Comparison of ENCODE assay signal across 22 mouse cellular contexts in genomic region chr1:155174424-155174823, GRCm38 (mm10). TPM values are rescaled to one million over a fixed set of nuclear protein-coding genes. Genes with fewer than 3 reads are reported as not detected.
A peak's percentile ranks its signal among the peaks of the same experiment; 100 is the strongest.
DNase-seq lines count a peak whose midpoint lies in the region; ATAC-seq and TF ChIP-seq lines count a peak whose summit lies in the region.
"Had no signal": no experiment of that assay in that cellular context is flagged by ENCODE, and none has a peak within 500 bp of the region (broad histone marks: within the 10 kb centered on the region; RNA-seq: fewer than 3 reads in every experiment).

No protein-coding gene starts in this region.

- H3K36me3 ChIP-seq in MEL (ENCODE audit: control insufficient read depth in 1 of 2, insufficient read depth in 2 of 2, low read length in 2 of 2) = peaks cover 2 to 5% of the 10 kb centered on the region in 2 experiments; a peak in 3 of 4 replicates
- peaks cover 8% of the 10 kb centered on the region for H3K36me3 ChIP-seq in hindbrain, embryonic 16.5 days (ENCODE audit: control insufficient read depth, insufficient read depth, low read length)
- H3K36me3 ChIP-seq in forebrain, embryonic 13.5 days (ENCODE audit: poor library complexity, severe bottlenecking) = peaks cover 40% of the 10 kb centered on the region

- H3K27me3 ChIP-seq in MEL (ENCODE audit: control insufficient read depth in 1 of 2, insufficient read depth in 2 of 2, low read length in 2 of 2) = no peaks in the 10 kb centered on the region
- H3K27me3 ChIP-seq in hindbrain, embryonic 16.5 days (replicated peaks; ENCODE audit: control insufficient read depth, insufficient read depth, low read length) = no peaks in the 10 kb centered on the region
- no peaks in the 10 kb centered on the region for H3K27me3 ChIP-seq in forebrain, embryonic 13.5 days
- H3K27me3 ChIP-seq: embryonic facial prominence, embryonic 15.5 days; Patski had no signal

- H3K9me3 ChIP-seq in MEL (replicated peaks; ENCODE audit: insufficient read depth, low read length) = no peaks in the 10 kb centered on the region
- H3K9me3 ChIP-seq in hindbrain, embryonic 16.5 days (ENCODE audit: control insufficient read depth, low read length) = no peaks in the 10 kb centered on the region
- no peaks in the 10 kb centered on the region for H3K9me3 ChIP-seq in forebrain, embryonic 13.5 days (replicated peaks)
- H3K9me3 ChIP-seq: embryonic facial prominence, embryonic 15.5 days; G1E; heart, embryonic 10.5 days; hindbrain, embryonic 10.5 days had no signal

- H3K4me1 ChIP-seq in MEL (ENCODE audit: control insufficient read depth in 1 of 2, insufficient read depth in 2 of 2, low read length in 2 of 2) = peaks cover 0 to 13% of the 10 kb centered on the region in 2 experiments; a peak in 2 of 4 replicates
- no peaks in the 10 kb centered on the region for H3K4me1 ChIP-seq in hindbrain, embryonic 16.5 days (ENCODE audit: control insufficient read depth, insufficient read depth, low read depth, low read length)
- peaks cover 4% of the 10 kb centered on the region; the same call in 1 of the 2 replicates for H3K4me1 ChIP-seq in forebrain, embryonic 13.5 days
- H3K4me1 ChIP-seq: embryonic facial prominence, embryonic 15.5 days had no signal

- TF ChIP-seq POLR2A in MEL (IDR thresholded peaks at IDR 0.05; ENCODE audit: control insufficient read depth in 1 of 2, insufficient read depth in 1 of 2, low read depth in 1 of 2, low read length in 2 of 2, poor library complexity in 1 of 2) = no peak

- 92% methylated on average over 1 of the region's 1 CpGs for WGBS in hindbrain, embryonic 16.5 days
- WGBS in forebrain, embryonic 13.5 days = 88% methylated on average over 1 of the region's 1 CpGs

- H3K4me2 ChIP-seq in hindbrain, embryonic 16.5 days (ENCODE audit: low read length) = no peak overlapping the region
- no peak overlapping the region for H3K4me2 ChIP-seq in forebrain, embryonic 13.5 days
- H3K4me2 ChIP-seq: embryonic facial prominence, embryonic 15.5 days; hindbrain, embryonic 14.5 days had no signal

- no peak overlapping the region for H3K4me3 ChIP-seq in MEL (ENCODE audit: control insufficient read depth in 1 of 2, insufficient read depth in 1 of 2, low read depth in 2 of 2, low read length in 2 of 2)
- H3K4me3 ChIP-seq in hindbrain, embryonic 16.5 days (ENCODE audit: low read length) = no peak overlapping the region
- no peak overlapping the region for H3K4me3 ChIP-seq in forebrain, embryonic 13.5 days
- H3K4me3 ChIP-seq: embryonic facial prominence, embryonic 15.5 days; heart, embryonic 10.5 days; hindbrain, embryonic 10.5 days had no signal

- H3K79me2 ChIP-seq in MEL (ENCODE audit: control insufficient read depth, insufficient read depth, low read length, poor library complexity) = peaks cover 2% of the 10 kb centered on the region; the same call in 1 of the 2 replicates

- ATAC-seq in inflammation-experienced regulatory T-cells, adult 6 months = peak; percentile 49
- ATAC-seq in hindbrain, embryonic 16.5 days = no peak
- ATAC-seq in forebrain, embryonic 13.5 days = no peak
- ATAC-seq: forebrain, embryonic 16.5 days; Patski had no signal

- peak; percentile 71 to 76 for TF ChIP-seq EP300 in MEL (IDR thresholded peaks at IDR 0.05; ENCODE audit: low read depth in 1 of 2, low read length in 2 of 2)

- no peak for TF ChIP-seq CTCF in MEL (IDR thresholded peaks at IDR 0.05 in 2 of 3, conservative IDR thresholded peaks at IDR 0.05 in 1 of 3; ENCODE audit: control insufficient read depth in 1 of 3, insufficient read depth in 1 of 3, low read depth in 2 of 3, low read length in 3 of 3, poor library complexity in 1 of 3, severe bottlenecking in 1 of 3)

- no peak overlapping the region; the same call in 1 of the 2 replicates for H3K27ac ChIP-seq in MEL (ENCODE audit: control insufficient read depth, low read depth, low read length)
- H3K27ac ChIP-seq in hindbrain, embryonic 16.5 days (ENCODE audit: low read depth, low read length) = no peak overlapping the region
- no peak overlapping the region for H3K27ac ChIP-seq in forebrain, embryonic 13.5 days
- H3K27ac ChIP-seq: embryonic facial prominence, embryonic 15.5 days; heart, embryonic 10.5 days; hindbrain, embryonic 10.5 days; hindbrain, embryonic 14.5 days had no signal

- no peak overlapping the region for H3K9ac ChIP-seq in MEL (ENCODE audit: control insufficient read depth, low read depth, low read length, poor library complexity, severe bottlenecking)
- H3K9ac ChIP-seq in hindbrain, embryonic 16.5 days (ENCODE audit: low read depth, low read length) = no peak overlapping the region
- no peak overlapping the region for H3K9ac ChIP-seq in forebrain, embryonic 13.5 days
- H3K9ac ChIP-seq: embryonic facial prominence, embryonic 15.5 days; hindbrain, embryonic 14.5 days had no signal

- DNase-seq in 416B (ENCODE audit: low read depth) (peak; percentile 36), MEL (ENCODE audit: low read depth, low spot score) (peak; percentile 65)
- peak; percentile 42 for DNase-seq in thymus, postnatal 25 days
- DNase-seq in cerebellum, adult 11 months = no peak
- DNase-seq: adrenal gland, adult 8-10 months; adrenal gland, postnatal 36 days; cerebellum, adult 8-10 months; cerebellum, postnatal 14 days; embryo, embryonic 11 days; gastrocnemius, postnatal 10 days; heart, adult 18-20 months; heart, postnatal 10 days had no signal

- TF ChIP-seq RAD21 in MEL (IDR thresholded peaks at IDR 0.05; ENCODE audit: low read depth, low read length) = no peak

TF ChIP-seq in MEL, 35 proteins besides CTCF, POLR2A, EP300 and RAD21:
- TF ChIP-seq USF2 (IDR thresholded peaks at IDR 0.05; ENCODE audit: borderline replicate concordance in 1 of 2, insufficient read depth in 1 of 2, low read depth in 1 of 2, low read length in 2 of 2) (no peak), ELF1 (IDR thresholded peaks at IDR 0.05; ENCODE audit: low read depth, low read length) (peak; percentile 19; the same call in 1 of the 2 replicates), RCOR1 (IDR thresholded peaks at IDR 0.05; ENCODE audit: low read depth, low read length) (no peak), POLR2AphosphoS5 (IDR thresholded peaks at IDR 0.05; ENCODE audit: borderline replicate concordance, low read depth, low read length) (no peak), SIN3A (IDR thresholded peaks at IDR 0.05; ENCODE audit: low read length) (no peak), MYB (IDR thresholded peaks at IDR 0.05; ENCODE audit: low read depth, low read length) (no peak), GABPA (IDR thresholded peaks at IDR 0.05; ENCODE audit: low read depth, low read length) (no peak), SMC3 (IDR thresholded peaks at IDR 0.05; ENCODE audit: low read depth, low read length) (no peak), MEF2A (IDR thresholded peaks at IDR 0.05; ENCODE audit: extremely low read depth, insufficient replicate concordance, low read depth, low read length, poor library complexity, severe bottlenecking) (no peak), POLR2AphosphoS2 (IDR thresholded peaks at IDR 0.05; ENCODE audit: low read length) (no peak), TAL1 (IDR thresholded peaks at IDR 0.05; ENCODE audit: low read length) (peak; percentile 68), GATA1 (IDR thresholded peaks at IDR 0.05; ENCODE audit: low read depth, low read length) (peak; percentile 65), USF1 (IDR thresholded peaks at IDR 0.05; ENCODE audit: low read depth, low read length) (no peak), ETS1 (IDR thresholded peaks at IDR 0.05; ENCODE audit: low read depth, low read length) (peak; percentile 64), MAZ (IDR thresholded peaks at IDR 0.05; ENCODE audit: low read depth, low read length) (no peak), MAFK (IDR thresholded peaks at IDR 0.05; ENCODE audit: borderline replicate concordance, low read depth, low read length) (no peak), CHD1 (IDR thresholded peaks at IDR 0.05; ENCODE audit: low read depth, low read length) (no peak), CHD2 (IDR thresholded peaks at IDR 0.05; ENCODE audit: low read length) (no peak), BHLHE40 (IDR thresholded peaks at IDR 0.05; ENCODE audit: borderline replicate concordance, low read depth, low read length) (no peak), TBP (IDR thresholded peaks at IDR 0.05; ENCODE audit: low read depth, low read length) (no peak), MXI1 (IDR thresholded peaks at IDR 0.05; ENCODE audit: low read depth, low read length) (no peak), MYC (IDR thresholded peaks at IDR 0.05; ENCODE audit: low read depth, low read length) (no peak), TCF12 (IDR thresholded peaks at IDR 0.05; ENCODE audit: low read depth, low read length) (0 out of 2 replicates have a peak, but pooled peaks have one; percentile 54), ZNF384 (IDR thresholded peaks at IDR 0.05; ENCODE audit: low read depth, low read length) (peak; percentile 78)

RNA-seq across cellular contexts. Expression of gene Stx6, which starts 15.9 kb away (rescaled TPM):
- total RNA-seq in MEL (2012; rRNA removed) = 16.7 and 18.1 TPM in 2 replicates
- 10 to 100 TPM in 1 of 2 experiments, not detected in 1; 38.4 TPM for polyA plus RNA-seq in MEL (2012; ENCODE audit: insufficient read depth in 1 of 2, insufficient read length in 2 of 2, low read depth in 1 of 2, low replicate concordance in 2 of 2, missing spikeins in 1 of 2)
- polyA plus RNA-seq in inflammation-experienced regulatory T-cells, adult 6 months (2017; shearing (Covaris generic)) = 10 to 100 TPM; 50.2 to 72.7 (median 54.4) TPM
- polyA plus RNA-seq in hindbrain, embryonic 16.5 days (2015; fragmentation: Nextera tagmentation; extraction: Ambion mirVana) = 82.9 and 93.7 TPM in 2 replicates
- 114 and 115 TPM in 2 replicates for polyA plus RNA-seq in forebrain, embryonic 13.5 days (2015; fragmentation: Nextera tagmentation; extraction: Ambion mirVana)

RNA-seq across cellular contexts. Expression of gene Mr1, which starts 27.8 kb away (rescaled TPM):
- 1.8 and 2.0 TPM in 2 replicates for total RNA-seq in MEL (2012; rRNA removed)
- 1 to 10 TPM in 1 of 2 experiments, not detected in 1; 3.9 TPM for polyA plus RNA-seq in MEL (2012; ENCODE audit: insufficient read depth in 1 of 2, insufficient read length in 2 of 2, low read depth in 1 of 2, low replicate concordance in 2 of 2, missing spikeins in 1 of 2)
- 10 to 100 TPM; 14.3 to 23.5 (median 22.1) TPM for polyA plus RNA-seq in inflammation-experienced regulatory T-cells, adult 6 months (2017; shearing (Covaris generic))
- polyA plus RNA-seq in hindbrain, embryonic 16.5 days (2015; fragmentation: Nextera tagmentation; extraction: Ambion mirVana) = 2.1 and 2.5 TPM in 2 replicates
- 0.50 and 0.52 TPM in 2 replicates for polyA plus RNA-seq in forebrain, embryonic 13.5 days (2015; fragmentation: Nextera tagmentation; extraction: Ambion mirVana)
